Mouse (Mus musculus): ENCODE measurements around the gene P4ha1.

P4ha1 gene

GRCm38 (mm10) chr10:59322271-59322670 is 825 bp upstream of the P4ha1 start:
- in situ Hi-C loops (cut with MboI, MseI): no loop called here

GRCm38 (mm10) chr10:59323488-59324161 is 529 bp downstream of the P4ha1 start:
- in situ Hi-C loops (cut with MboI, MseI): no loop called here

GRCm38 (mm10) chr10:59324311-59325165 is 1.4 kb downstream of the P4ha1 start:
- in situ Hi-C loops (cut with MboI, MseI): no loop called here

GRCm38 (mm10) chr10:59326612-59327315 is 3.7 kb downstream of the P4ha1 start:
- in situ Hi-C loops (cut with MboI, MseI): no loop called here

GRCm38 (mm10) chr10:59327316-59327710 is 4.2 kb downstream of the P4ha1 start:
- in situ Hi-C loops (cut with MboI, MseI): no loop called here

- in situ Hi-C loops (cut with MboI, MseI): no loop called here
Measured at GRCm38 (mm10) chr10:59331546-59332256, 8.6 kb downstream of the P4ha1 start.

- in situ Hi-C loops (cut with MboI, MseI): no loop called here
Measured at GRCm38 (mm10) chr10:59333400-59333799, 10.3 kb downstream of the P4ha1 start.

GRCm38 (mm10) chr10:59334899-59335798 is 12.1 kb downstream of the P4ha1 start:
- in situ Hi-C loops (cut with MboI, MseI): no loop called here

- in situ Hi-C loops (cut with MboI, MseI): no loop called here
Measured at GRCm38 (mm10) chr10:59336124-59336523, 13.0 kb downstream of the P4ha1 start.

GRCm38 (mm10) chr10:59346560-59346959 is 23.5 kb downstream of the P4ha1 start:
- in situ Hi-C loops (cut with MboI, MseI): no loop called here

- in situ Hi-C loops (cut with MboI, MseI): no loop called here
Measured at GRCm38 (mm10) chr10:59348200-59348599, 25.1 kb downstream of the P4ha1 start.

- in situ Hi-C loops (cut with MboI, MseI): no loop called here
Measured at GRCm38 (mm10) chr10:59349536-59349935, 26.4 kb downstream of the P4ha1 start.

- in situ Hi-C loops (cut with MboI, MseI): loop anchor here (10.0 kb wide), 1 partner anchor 898 kb away; no protein-coding TSS in a partner anchor
Measured at GRCm38 (mm10) chr10:59353065-59353464, 30.0 kb downstream of the P4ha1 start.

GRCm38 (mm10) chr10:59354120-59354519 is 31.0 kb downstream of the P4ha1 start:
- in situ Hi-C loops (cut with MboI, MseI): loop anchor here (10.0 kb wide), 1 partner anchor 899 kb away; no protein-coding TSS in a partner anchor

- in situ Hi-C loops (cut with MboI, MseI): loop anchor here (10.0 kb wide), 1 partner anchor 900 kb away; no protein-coding TSS in a partner anchor
Measured at GRCm38 (mm10) chr10:59355020-59355419, 31.9 kb downstream of the P4ha1 start.

- in situ Hi-C loops (cut with MboI, MseI): loop anchor here (10.0 kb wide), 1 partner anchor 904 kb away; no protein-coding TSS in a partner anchor
Measured at GRCm38 (mm10) chr10:59358744-59359143, 35.6 kb downstream of the P4ha1 start.

GRCm38 (mm10) chr10:59363208-59363607 is 40.1 kb downstream of the P4ha1 start:
- in situ Hi-C loops (cut with MboI, MseI): no loop called here

GRCm38 (mm10) chr10:59364551-59364950 is 41.5 kb downstream of the P4ha1 start:
- in situ Hi-C loops (cut with MboI, MseI): no loop called here

GRCm38 (mm10) chr10:59365804-59366589 is 42.9 kb downstream of the P4ha1 start:
- in situ Hi-C loops (cut with MboI, MseI): no loop called here

Data from regulatory T cell (primary cell).